Mouse (Mus musculus) E14TG2a.4 (cell line): ENCODE results near the gene Dnajb3.

Source experiments
- CTCF ChIP-seq: conservative IDR thresholded peaks from 2 replicates; pipeline ENCODE4 v1.5.1; 2014; ENCODE audit warnings: low read length
- POU5F1 ChIP-seq: IDR thresholded peaks from 2 replicates; pipeline ENCODE4 v1.6.1; 2014; ENCODE audit warnings: low read length, borderline replicate concordance

DNA sequence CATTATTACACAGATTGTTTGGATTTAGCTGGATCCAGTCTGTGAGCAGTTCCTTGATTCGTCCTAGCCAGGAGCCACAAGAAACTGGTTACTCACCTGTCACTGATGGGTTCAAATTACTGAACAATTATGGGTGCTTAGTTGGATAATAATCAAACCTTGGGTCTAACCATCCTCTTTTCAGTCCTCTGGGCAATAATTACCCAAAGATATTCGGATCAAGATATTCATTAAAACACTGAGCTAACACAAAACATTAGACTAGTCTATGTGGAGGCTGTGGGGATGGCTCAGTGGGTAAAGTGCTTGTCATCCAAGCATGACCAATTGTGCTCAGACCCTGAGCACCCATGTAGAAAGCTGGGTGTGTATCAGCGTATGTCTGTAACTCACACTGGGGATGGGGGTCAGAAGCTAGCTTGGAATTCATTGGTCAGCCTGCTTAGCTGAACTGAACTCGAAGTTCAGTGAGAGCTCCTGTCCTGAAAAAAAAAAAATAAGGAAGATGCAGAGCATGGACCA, 30.4 kb upstream of the Dnajb3 start:
- TF ChIP-seq CTCF (no peak), POU5F1 (no peak)
